Mouse (Mus musculus) midbrain, embryonic 10.5 days (tissue): Measurements from ENCODE around the gene 4930595M18Rik. TPM values are rescaled to one million over a fixed set of nuclear protein-coding genes. Genes with fewer than 3 reads are reported as not detected.

Experiments
- DNase-seq: peaks from one replicate; pipeline ENCODE4 v3.0.0-alpha.2; 2017; ENCODE audit warnings: low spot score
- H3K27ac ChIP-seq: fragments of 300-500 bp; sonication (generic); replicated peaks from 2 replicates; pipeline ENCODE4 v1.5.1; 2016; ENCODE audit warnings: mild to moderate bottlenecking
- H3K27me3 ChIP-seq: fragments of 300-500 bp; sonication (generic); 2 replicates; pipeline ENCODE4 v1.6.1; 2016; ENCODE audit warnings: low read depth, mild to moderate bottlenecking; ENCODE audit not compliant: poor library complexity, severe bottlenecking
- H3K36me3 ChIP-seq: fragments of 300-500 bp; sonication (generic); 2 replicates; pipeline ENCODE4 v1.6.1; 2016; ENCODE audit warnings: mild to moderate bottlenecking, moderate library complexity
- H3K4me1 ChIP-seq: fragments of 300-500 bp; sonication (generic); 2 replicates; pipeline ENCODE4 v1.6.1; 2016
- H3K4me3 ChIP-seq: fragments of 300-500 bp; sonication (generic); 2 replicates; pipeline ENCODE4 v1.5.1; 2016; ENCODE audit warnings: mild to moderate bottlenecking, moderate library complexity
- H3K9me3 ChIP-seq: fragments of 300-500 bp; sonication (generic); replicated peaks from 2 replicates; pipeline ENCODE4 v1.6.1; 2016; ENCODE audit warnings: mild to moderate bottlenecking
- WGBS: fragments of 180-500 bp; shearing (Covaris S2); methylation state at CpG from one replicate; pipeline ENCODE4 v1.1.7; 2016; 5-methylcytosine and 5-hydroxymethylcytosine counted together
- polyA plus RNA-seq: library from polyadenylated mRNA; unstranded; fragments of >200 nt; fragmentation: Nextera tagmentation; extraction: Ambion mirVana; gene quantifications from 2 replicates; pipeline ENCODE4 v1.2.1, GENCODE M21; 2016

4930595M18Rik gene
- polyA plus RNA-seq, result not detected in 2 replicates

DNA sequence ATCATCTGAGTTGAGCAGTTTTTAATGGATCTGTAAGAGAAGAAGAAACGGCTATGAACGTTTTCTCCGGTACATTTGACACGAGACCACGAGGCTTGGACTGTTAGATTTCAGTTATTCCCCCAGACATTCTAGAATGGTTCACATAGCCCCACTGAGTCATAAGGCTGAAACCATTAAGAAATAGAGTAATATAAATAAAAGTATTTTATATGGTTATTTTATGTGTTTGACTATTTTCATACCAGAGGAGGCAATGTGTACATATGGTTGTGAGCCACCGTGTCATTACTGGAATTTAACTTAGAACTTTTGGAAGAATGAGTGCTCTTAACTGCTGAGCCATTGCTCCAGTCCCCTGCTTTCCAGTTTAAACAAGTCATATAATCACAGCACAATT, at the start of gene 4930595M18Rik:
4930595M18Rik (minus strand) TSS at position 101 of the 400 bp plus-strand sequence.
- no peak within 1 kb of the TSS for H3K4me3 ChIP-seq
- WGBS, result 95% methylated on average over 6 of the region's 6 CpGs
- H3K4me1 ChIP-seq, result no peaks in the 10 kb centered on the region
- H3K27me3 ChIP-seq, result no peaks in the 10 kb centered on the region
- DNase-seq, result no peak
- H3K9me3 ChIP-seq, result no peaks in the 10 kb centered on the region
- H3K27ac ChIP-seq, result no peak within 1 kb of the TSS
- no peaks in the 10 kb centered on the region for H3K36me3 ChIP-seq

DNA sequence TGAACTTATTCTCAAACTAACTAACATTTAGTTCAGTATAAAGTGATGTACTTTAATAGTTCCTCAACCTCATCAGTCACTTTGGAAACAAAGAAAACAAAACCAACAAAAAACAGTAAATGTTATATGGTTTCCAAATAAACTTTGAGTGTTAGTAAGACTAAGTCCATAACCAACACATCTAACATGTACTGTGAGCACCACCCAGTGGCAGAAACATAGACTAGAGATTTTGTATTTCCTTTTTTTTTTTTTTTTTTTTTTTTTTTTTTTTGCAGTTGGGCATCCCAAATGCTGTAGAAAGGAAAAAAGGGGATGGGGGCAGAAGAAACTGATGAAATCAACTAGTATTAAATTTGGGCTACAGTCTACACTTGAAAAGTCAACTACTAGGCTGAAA, 14.6 kb upstream of the 4930595M18Rik start:
- Histone ChIP-seq H3K4me1 (no peaks in the 10 kb centered on the region), H3K9me3 (peaks cover 7% of the 10 kb centered on the region; the same call in 1 of the 2 replicates), H3K27me3 (no peaks in the 10 kb centered on the region), H3K36me3 (no peaks in the 10 kb centered on the region), H3K27ac (no peak overlapping the region), H3K4me3 (no peak overlapping the region)
- DNase-seq, result no peak
